Mouse (Mus musculus): ENCODE measurements around the gene Pnmal1. TPM values are rescaled to one million over a fixed set of nuclear protein-coding genes. Genes with fewer than 3 reads are reported as not detected.

The Pnmal1 gene
- total RNA-seq, 2 experiments from 2014 or later, result 0.16 to 0.21 TPM

GRCm38 (mm10) chr7:16995345-16995744 lies 35.9 kb downstream of the Pnmal1 start:
- DNase-seq, result no peak

GRCm38 (mm10) chr7:16999233-16999632 lies 39.8 kb downstream of the Pnmal1 start:
- no peak for DNase-seq

- peak; percentile 91 for DNase-seq
Measured at GRCm38 (mm10) chr7:16999650-17000049, 40.2 kb downstream of the Pnmal1 start.

GRCm38 (mm10) chr7:17002375-17003195 lies 43.1 kb downstream of the Pnmal1 start:
- peak; percentile 83 for DNase-seq

GRCm38 (mm10) chr7:17003230-17003960 lies 43.9 kb downstream of the Pnmal1 start:
- DNase-seq, result no peak

DNA sequence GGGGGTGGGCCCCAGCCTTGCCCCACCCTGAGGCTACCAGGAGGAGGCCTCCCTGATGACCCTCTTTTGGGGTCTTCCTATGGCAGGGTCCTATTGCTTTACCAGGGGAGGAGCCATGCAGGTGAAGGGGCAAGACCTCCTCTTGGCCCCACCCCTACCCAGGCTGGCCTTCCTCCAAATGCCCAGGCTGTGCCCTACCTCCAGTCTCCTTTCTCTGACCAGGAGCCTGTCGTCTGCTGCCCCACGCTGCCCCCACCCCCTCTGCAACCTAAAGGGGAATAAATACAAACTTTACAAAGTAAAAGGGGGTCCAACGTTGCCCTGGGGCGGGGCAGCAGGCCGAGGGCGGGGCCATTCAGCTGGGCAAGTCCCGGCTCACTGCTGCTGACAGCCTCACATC lies 45.2 kb downstream of the Pnmal1 start:
- DNase-seq, result no peak

- DNase-seq, result no peak
Measured at GRCm38 (mm10) chr7:17007300-17007699, 47.8 kb downstream of the Pnmal1 start.

GRCm38 (mm10) chr7:17009326-17010009 lies 50.0 kb downstream of the Pnmal1 start:
- no peak for DNase-seq

DNA sequence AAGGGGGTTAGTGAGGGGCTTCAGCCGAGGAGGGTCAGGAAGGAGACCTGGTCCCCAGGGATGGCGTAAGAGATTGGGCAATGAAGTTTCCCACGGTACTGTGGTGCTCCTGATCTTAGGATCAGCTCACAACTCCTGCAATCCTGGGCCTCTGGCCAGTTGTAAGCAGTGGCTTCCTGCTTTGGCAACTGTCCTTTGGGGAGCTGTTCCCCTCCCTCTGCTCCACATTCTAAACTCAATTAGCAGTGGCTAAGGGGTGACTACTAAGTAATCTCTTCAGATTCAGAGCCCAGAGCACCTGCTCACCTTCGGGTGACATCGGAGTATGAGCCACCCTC lies 50.5 kb downstream of the Pnmal1 start:
- DNase-seq, result no peak

GRCm38 (mm10) chr7:17011909-17012590 lies 52.6 kb downstream of the Pnmal1 start:
- no peak for DNase-seq

Other genes starting within 250 kb of the Pnmal1 start
- not detected for gene Ceacam9, start 237.8 kb upstream of the Pnmal1 start, total RNA-seq (2021)
- 10 to 100 TPM; 65.4 to 71.9 TPM for gene Ap2s1, start 221.3 kb upstream of the Pnmal1 start, total RNA-seq (2021)
- gene Slc1a5, start 178.3 kb upstream of the Pnmal1 start, total RNA-seq (2021), result 10 to 100 TPM; 32.5 to 34.9 TPM
- 10 to 100 TPM; 42.3 to 46.1 TPM for gene Strn4, start 143.8 kb upstream of the Pnmal1 start, total RNA-seq (2021)
- gene Fkrp, start 142.9 kb upstream of the Pnmal1 start, total RNA-seq (2021), result 10 to 100 TPM; 23.2 to 23.3 TPM
- gene Prkd2, start 116.8 kb upstream of the Pnmal1 start, total RNA-seq (2021), result 10 to 100 TPM in 1 of 2 experiments, 1 to 10 TPM in 1; 9.8 to 14.0 TPM
- 10 to 100 TPM in 1 of 2 experiments, 1 to 10 TPM in 1; 9.5 to 10.9 TPM for gene Dact3, start 84.4 kb upstream of the Pnmal1 start, total RNA-seq (2021)
- gene Gng8, start 67.9 kb upstream of the Pnmal1 start, total RNA-seq (2021), result 1 to 10 TPM; 1.3 to 2.7 TPM
- 1 to 10 TPM; 1.8 to 2.9 TPM for gene Ptgir, start 53.2 kb upstream of the Pnmal1 start, total RNA-seq (2021)
- 100 to 1,000 TPM; 255 to 271 TPM for gene Calm3, start 35.6 kb upstream of the Pnmal1 start, total RNA-seq (2021)
- 10 to 100 TPM; 20.6 to 24.5 TPM for gene Pnmal2, start 15.0 kb upstream of the Pnmal1 start, total RNA-seq (2021)
- gene Gm42372, start 23.4 kb downstream of the Pnmal1 start, total RNA-seq (2021), result under 1 TPM in 1 of 2 experiments, not detected in 1; 0.16 TPM
- gene Ccdc8, start 33.0 kb downstream of the Pnmal1 start, total RNA-seq (2021), result 10 to 100 TPM; 10.7 to 13.3 TPM
- 10 to 100 TPM; 54.1 to 69.8 TPM for gene Ppp5c, start 68.2 kb downstream of the Pnmal1 start, total RNA-seq (2021)
- gene Hif3a, start 102.7 kb downstream of the Pnmal1 start, total RNA-seq (2021), result 1 to 10 TPM; 1.9 to 3.1 TPM
- gene Psg16, start 114.4 kb downstream of the Pnmal1 start, total RNA-seq (2021), result under 1 TPM; 0.05 to 0.14 TPM
- gene Ceacam3, start 190.6 kb downstream of the Pnmal1 start, total RNA-seq (2021), result not detected
- not detected for gene Psg29, start 243.8 kb downstream of the Pnmal1 start, total RNA-seq (2021)